Mouse (Mus musculus) lung, embryonic 14.5 days (tissue): ENCODE data around the gene Arntl. TPM values are rescaled to one million over a fixed set of nuclear protein-coding genes. Genes with fewer than 3 reads are reported as not detected.
A peak's percentile ranks its signal among the peaks of the same experiment; 100 is the strongest.

Source experiments
- ATAC-seq: fragments of 200-750 bp; cut with Nextera tagmentation; 2 replicates; pipeline ENCODE4 v1.8.0; 2017; ENCODE audit warnings: mild to moderate bottlenecking, moderate TSS enrichment, moderate library complexity; ENCODE audit not compliant: insufficient read depth
- DNase-seq: peaks from one replicate; pipeline ENCODE4 v3.0.0-alpha.2; 2015
- H3K27ac ChIP-seq: fragments of 300-500 bp; sonication (generic); 2 replicates; pipeline ENCODE4 v1.5.1; 2014; ENCODE audit warnings: low read depth, mild to moderate bottlenecking, moderate library complexity
- H3K27me3 ChIP-seq: fragments of 300-500 bp; sonication (generic); 2 replicates; pipeline ENCODE4 v1.6.1; 2014; ENCODE audit warnings: low read length, control low read depth; ENCODE audit not compliant: insufficient read depth
- H3K36me3 ChIP-seq: fragments of 300-500 bp; sonication (generic); 2 replicates; pipeline ENCODE4 v1.6.1; 2014; ENCODE audit warnings: control low read depth; ENCODE audit not compliant: insufficient read depth
- H3K4me1 ChIP-seq: fragments of 300-500 bp; sonication (generic); 2 replicates; pipeline ENCODE4 v1.6.1; 2014; ENCODE audit warnings: antibody characterized with exemption, control low read depth; ENCODE audit not compliant: insufficient read depth
- H3K4me2 ChIP-seq: fragments of 300-500 bp; sonication (generic); 2 replicates; pipeline ENCODE4 v1.6.1; 2014; ENCODE audit warnings: mild to moderate bottlenecking
- H3K4me3 ChIP-seq: fragments of 300-500 bp; sonication (generic); 2 replicates; pipeline ENCODE4 v1.5.1; 2014; ENCODE audit warnings: low read depth, low read length
- H3K9ac ChIP-seq: fragments of 300-500 bp; sonication (generic); 2 replicates; pipeline ENCODE4 v1.6.1; 2014
- H3K9me3 ChIP-seq: fragments of 300-500 bp; sonication (generic); 2 replicates; pipeline ENCODE4 v1.6.1; 2016; ENCODE audit warnings: low read depth, low read length, control low read depth
- CTCF ChIP-seq: IDR thresholded peaks from 2 replicates; pipeline ENCODE4 v1.5.1; 2016; ENCODE audit warnings: antibody characterized with exemption, low read depth
- WGBS: fragments of 180-500 bp; shearing (Covaris S2); extraction: QIAGEN DNeasy Blood & Tissue Kit; methylation state at CpG from one replicate; pipeline ENCODE4 v1.1.7; 2014; 5-methylcytosine and 5-hydroxymethylcytosine counted together
- polyA plus RNA-seq: library from polyadenylated mRNA; unstranded; fragments of >200 nt; fragmentation: Nextera tagmentation; extraction: Ambion mirVana; gene quantifications from 2 replicates; pipeline ENCODE4 v1.2.1, GENCODE M21; 2014

Arntl gene
- polyA plus RNA-seq, 1 experiment from 2014 or later, result 10.6 TPM

DNA sequence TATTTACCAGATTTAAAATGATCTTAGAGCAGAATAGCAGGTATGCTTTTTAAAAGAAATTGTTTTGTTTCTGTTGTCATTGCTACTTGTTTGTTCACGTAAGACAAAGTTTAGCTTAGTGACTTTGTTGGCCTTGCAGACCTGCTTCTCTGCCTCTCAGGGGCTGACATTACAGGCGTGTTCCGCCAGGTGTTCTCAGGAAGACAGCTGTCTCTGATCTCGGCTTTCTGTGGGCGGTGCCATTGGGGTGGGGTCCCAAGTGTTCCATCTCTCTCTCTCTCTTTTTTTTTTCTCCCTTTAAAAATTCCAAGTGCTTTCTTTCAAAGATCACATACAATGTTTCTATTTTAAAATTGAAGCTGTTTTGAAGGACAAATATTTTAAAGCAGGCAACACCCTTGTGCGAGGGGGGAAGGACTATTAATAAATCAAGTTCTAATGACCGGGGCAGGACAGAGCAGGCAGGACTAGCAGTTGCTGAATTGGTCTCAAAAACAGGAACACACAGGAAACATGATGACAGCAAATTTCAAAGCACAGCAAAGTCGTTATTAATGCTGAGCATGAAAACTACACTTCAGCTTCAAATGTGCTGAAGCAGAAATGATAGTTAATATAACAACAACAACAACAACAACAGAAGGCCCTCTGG lies 14.4 kb upstream of the Arntl start:
- Histone ChIP-seq H3K4me1 (peaks cover 4% of the 10 kb centered on the region; the same call in 1 of the 2 replicates), H3K36me3 (no peaks in the 10 kb centered on the region), H3K4me3 (no peak overlapping the region), H3K27me3 (no peaks in the 10 kb centered on the region), H3K9me3 (no peaks in the 10 kb centered on the region), H3K27ac (no peak overlapping the region), H3K4me2 (no peak overlapping the region), H3K9ac (no peak overlapping the region)
- 24% methylated on average over 8 of the region's 8 CpGs for WGBS
- ATAC-seq (no peak), DNase-seq (no peak)
- TF ChIP-seq CTCF, result no peak

DNA sequence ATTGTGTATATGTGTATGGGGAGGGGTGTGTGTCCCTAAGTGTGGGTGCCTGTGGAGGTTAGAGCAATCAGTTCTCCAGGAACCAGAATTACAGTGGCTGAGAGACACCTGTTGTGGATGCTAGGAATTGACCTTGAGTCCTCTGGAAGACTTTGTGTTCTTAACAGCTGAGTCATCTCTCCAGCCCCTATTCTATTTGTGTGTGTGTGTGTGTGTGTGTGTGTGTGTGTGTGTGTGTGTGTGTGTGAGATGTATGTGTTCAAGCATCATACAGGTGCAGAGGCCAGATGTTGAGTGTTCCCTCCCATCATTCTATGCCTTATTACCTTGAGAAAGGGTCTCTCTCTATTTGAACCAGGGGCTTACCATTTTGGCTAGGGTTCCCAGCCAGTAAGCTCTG lies 13.4 kb upstream of the Arntl start:
- ATAC-seq (no peak), DNase-seq (no peak)
- H3K9me3 ChIP-seq, result no peaks in the 10 kb centered on the region
- no peak overlapping the region for H3K27ac ChIP-seq
- no peak overlapping the region for H3K4me2 ChIP-seq
- no peak overlapping the region for H3K4me3 ChIP-seq
- H3K27me3 ChIP-seq, result no peaks in the 10 kb centered on the region
- H3K36me3 ChIP-seq, result no peaks in the 10 kb centered on the region
- no peak overlapping the region for H3K9ac ChIP-seq
- TF ChIP-seq CTCF, result no peak
- peaks cover 4% of the 10 kb centered on the region; the same call in 1 of the 2 replicates for H3K4me1 ChIP-seq

DNA sequence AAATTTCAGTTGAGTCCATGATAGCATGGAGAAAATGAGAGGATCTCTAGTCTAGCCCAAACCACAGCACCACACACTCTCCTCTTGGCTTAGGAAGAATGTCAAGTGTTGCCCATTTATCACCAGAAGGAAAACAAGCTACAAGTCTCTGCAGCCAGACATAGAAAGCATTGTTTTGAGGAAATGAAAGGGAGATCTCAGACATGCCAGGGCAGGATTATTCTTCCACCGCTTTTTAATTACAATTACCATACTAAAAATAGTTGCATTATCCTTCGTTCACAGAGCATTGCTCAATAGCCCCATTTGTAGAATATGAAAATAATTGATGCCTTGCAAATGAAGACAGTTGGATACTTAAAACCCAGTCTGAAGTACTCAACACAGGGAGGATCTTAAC lies 12.0 kb upstream of the Arntl start:
- no peak for TF ChIP-seq CTCF
- no peak for DNase-seq
- peaks cover 4% of the 10 kb centered on the region; the same call in 1 of the 2 replicates for H3K4me1 ChIP-seq
- H3K27me3 ChIP-seq, result no peaks in the 10 kb centered on the region
- H3K4me3 ChIP-seq, result no peak overlapping the region
- no peak overlapping the region for H3K4me2 ChIP-seq
- no peak overlapping the region for H3K27ac ChIP-seq
- no peaks in the 10 kb centered on the region for H3K9me3 ChIP-seq
- H3K9ac ChIP-seq, result no peak overlapping the region
- no peak for ATAC-seq
- no peaks in the 10 kb centered on the region for H3K36me3 ChIP-seq
- 61% methylated on average over 2 of the region's 2 CpGs for whole genome bisulfite sequencing

DNA sequence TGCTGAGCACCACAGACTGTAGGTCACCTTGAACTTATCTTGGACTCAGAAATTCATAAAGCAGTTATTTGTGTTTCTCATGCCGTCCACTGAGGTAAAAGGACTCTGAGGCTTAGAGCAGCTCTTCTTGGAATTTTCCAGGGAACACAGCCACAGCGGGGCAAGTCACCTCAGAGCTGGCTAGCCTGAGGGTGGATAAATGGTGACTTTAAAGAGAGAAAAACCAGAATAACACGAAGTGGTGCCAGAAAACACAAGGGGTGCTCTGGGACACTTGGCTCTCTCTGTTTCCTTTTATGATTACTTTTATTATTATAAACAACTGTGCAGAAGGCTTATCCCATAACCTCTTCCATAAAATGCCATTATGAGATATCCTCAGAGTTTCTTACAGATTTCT lies 11.1 kb upstream of the Arntl start:
- no peaks in the 10 kb centered on the region for H3K9me3 ChIP-seq
- H3K27ac ChIP-seq, result no peak overlapping the region
- no peaks in the 10 kb centered on the region for H3K36me3 ChIP-seq
- no peaks in the 10 kb centered on the region for H3K27me3 ChIP-seq
- ATAC-seq (no peak), DNase-seq (no peak)
- no peak for TF ChIP-seq CTCF
- no peak overlapping the region for H3K4me2 ChIP-seq
- H3K4me3 ChIP-seq, result no peak overlapping the region
- H3K4me1 ChIP-seq, result peaks cover 4% of the 10 kb centered on the region; the same call in 1 of the 2 replicates
- no peak overlapping the region for H3K9ac ChIP-seq
- WGBS, result 77% methylated on average over 3 of the region's 3 CpGs

DNA sequence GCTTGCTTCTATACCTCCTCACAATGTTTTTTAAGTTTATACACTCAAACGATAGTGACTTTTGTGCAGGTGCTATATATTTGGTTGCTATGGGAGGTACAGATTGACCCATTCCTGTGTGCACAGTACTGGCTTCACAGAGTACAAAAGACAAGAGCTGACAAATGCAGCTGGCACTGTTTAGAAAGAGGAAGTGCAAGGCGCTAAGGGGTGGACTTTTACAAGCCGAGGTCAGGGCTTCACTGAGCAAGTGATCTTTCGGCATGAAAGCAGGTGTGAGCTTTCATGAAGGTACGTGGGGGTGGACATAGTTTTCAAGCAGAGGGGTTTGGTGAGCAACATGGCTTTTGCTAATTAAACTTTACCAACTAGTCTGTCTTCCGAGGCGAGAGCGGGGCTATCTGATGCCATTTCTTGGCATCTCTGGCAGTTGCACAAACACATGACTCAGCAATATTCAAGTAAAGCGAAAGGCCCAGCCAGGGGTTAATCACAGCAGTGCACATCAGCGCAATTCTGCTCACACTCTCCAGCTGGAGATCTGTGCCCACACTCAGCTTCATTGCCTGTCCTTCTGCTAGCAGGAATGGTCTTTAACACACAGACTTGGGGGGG lies 10.0 kb upstream of the Arntl start:
- Histone ChIP-seq H3K4me1 (peaks cover 4% of the 10 kb centered on the region; the same call in 1 of the 2 replicates), H3K4me3 (no peak overlapping the region), H3K4me2 (no peak overlapping the region), H3K27me3 (no peaks in the 10 kb centered on the region), H3K9ac (no peak overlapping the region), H3K36me3 (no peaks in the 10 kb centered on the region), H3K27ac (no peak overlapping the region), H3K9me3 (no peaks in the 10 kb centered on the region)
- no peak for TF ChIP-seq CTCF
- ATAC-seq, result no peak
- peak; percentile 38 for DNase-seq
- WGBS, result 18% methylated on average over 10 of the region's 10 CpGs

DNA sequence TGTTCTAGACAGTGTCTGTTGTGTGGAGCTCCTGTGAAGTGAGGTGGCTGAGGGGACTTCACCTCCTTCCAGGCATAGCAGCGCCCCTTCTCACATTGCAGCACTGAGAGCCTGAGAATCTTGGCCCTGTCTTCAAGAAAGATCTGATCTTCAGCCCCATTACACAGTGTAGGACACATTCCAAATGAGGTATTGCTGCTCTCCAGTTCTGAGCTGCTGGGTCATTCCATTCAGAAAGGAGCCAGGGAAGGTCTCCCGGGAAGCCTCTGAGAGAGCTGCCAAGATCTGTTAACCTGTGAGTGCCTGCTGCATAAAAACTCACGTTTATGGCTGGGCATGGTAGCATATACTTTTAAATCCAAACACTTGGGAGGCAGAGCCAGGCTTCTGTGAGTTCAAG lies 5.7 kb upstream of the Arntl start:
- Histone ChIP-seq H3K27me3 (peaks cover 7% of the 10 kb centered on the region; the same call in 1 of the 2 replicates), H3K9me3 (no peaks in the 10 kb centered on the region), H3K4me3 (no peak overlapping the region), H3K27ac (no peak overlapping the region), H3K4me2 (no peak overlapping the region), H3K36me3 (no peaks in the 10 kb centered on the region), H3K4me1 (peaks cover 4% of the 10 kb centered on the region; the same call in 1 of the 2 replicates), H3K9ac (no peak overlapping the region)
- 23% methylated on average over 3 of the region's 3 CpGs for WGBS
- DNase-seq, result no peak
- no peak for TF ChIP-seq CTCF
- no peak for ATAC-seq

DNA sequence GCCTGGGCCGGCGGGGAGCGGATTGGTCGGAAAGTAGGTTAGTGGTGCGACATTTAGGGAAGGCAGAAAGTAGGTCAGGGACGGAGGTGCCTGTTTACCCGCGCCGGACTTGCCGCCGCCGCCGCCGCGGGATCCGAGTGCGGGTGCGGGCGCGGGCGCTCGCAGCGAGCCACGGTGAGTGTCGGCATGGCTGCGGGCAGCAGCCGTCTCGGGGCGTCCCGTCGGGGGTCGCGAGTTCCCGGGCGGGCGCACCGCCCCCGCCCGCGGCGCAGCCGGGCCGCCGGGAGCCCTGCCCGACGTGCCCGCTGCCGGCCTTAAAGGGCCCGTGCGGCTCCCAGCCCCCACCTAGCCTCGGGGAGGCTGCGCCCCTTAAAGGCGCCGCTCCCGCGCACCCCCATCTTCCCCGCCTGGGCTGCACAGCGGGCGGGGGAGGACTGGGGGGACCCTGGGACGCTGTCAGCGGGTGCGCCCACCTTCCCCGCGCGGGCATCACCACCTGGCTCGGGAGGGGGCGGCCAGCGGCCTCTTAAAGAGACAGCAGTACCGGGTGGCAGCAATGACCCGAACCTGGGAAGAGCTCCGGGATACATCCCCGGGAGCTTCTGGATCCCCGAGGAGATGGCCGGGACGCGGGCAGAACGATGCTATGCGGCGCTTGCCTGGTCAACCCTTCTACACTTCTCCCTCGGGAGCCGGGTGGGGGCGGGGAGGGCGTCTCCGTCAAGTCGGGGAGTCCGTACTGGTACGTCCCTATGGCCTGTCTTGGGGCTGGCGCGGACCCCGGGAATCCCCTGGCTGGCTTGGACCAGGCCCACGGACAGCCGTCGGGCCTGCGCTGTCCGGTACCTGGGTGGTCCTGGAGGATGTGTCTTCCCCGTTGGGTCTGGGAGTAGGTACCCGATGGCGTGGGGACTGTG lies 464 bp downstream of the Arntl start:
- peak; percentile 64 for ATAC-seq
- WGBS, result under 1% methylated on average over 85 of the region's 98 CpGs
- H3K27ac ChIP-seq, result peak overlapping the region; percentile 36

More for the DNA sequence above, 464 bp downstream of the Arntl start:
- H3K4me3 ChIP-seq, result peak overlapping the region; percentile 72
- H3K27me3 ChIP-seq, result peaks cover 35% of the 10 kb centered on the region
- DNase-seq, result peak; percentile 61
- peak overlapping the region; percentile 62 for H3K9ac ChIP-seq
- no peaks in the 10 kb centered on the region for H3K4me1 ChIP-seq
- H3K4me2 ChIP-seq, result peak overlapping the region; percentile 90
- TF ChIP-seq CTCF, result no peak
- no peaks in the 10 kb centered on the region for H3K36me3 ChIP-seq
- no peaks in the 10 kb centered on the region for H3K9me3 ChIP-seq
